Mouse (Mus musculus) gastrocnemius, postnatal 14 days (tissue): ENCODE results near the gene Phc2. TPM values are rescaled to one million over a fixed set of nuclear protein-coding genes. Genes with fewer than 3 reads are reported as not detected.
A peak's percentile ranks its signal among the peaks of the same experiment; 100 is the strongest.

Experiments
- DNase-seq: peaks from one replicate; pipeline ENCODE4 v3.0.0; 2021; ENCODE audit warnings: mixed read lengths
- intact Hi-C: fragments of 180-260 bp; cut with DNase I; formaldehyde crosslinking; loops from one replicate; pipeline ENCODE4 v1.15.1; 2025; ENCODE audit warnings: low total_unique reads
- total RNA-seq, 2 experiments: library from RNA; stranded (reverse); gene quantifications; 2 replicates each; pipeline ENCODE4 v1.2.3; 2021

The Phc2 gene
- total RNA-seq, 2 experiments from 2014 or later, result 27.1 to 27.9 TPM

GRCm38 (mm10) chr4:128682281-128682680 is 27.8 kb downstream of the Phc2 start:
- intact Hi-C loops, result no loop called here
- no peak for DNase-seq

- intact Hi-C loops, result no loop called here
- DNase-seq, result no peak
Observed at GRCm38 (mm10) chr4:128683706-128684105, 29.2 kb downstream of the Phc2 start.

- DNase-seq, result no peak
- intact Hi-C loops, result no loop called here
Observed at GRCm38 (mm10) chr4:128684108-128684507, 29.6 kb downstream of the Phc2 start.

- DNase-seq, result no peak
- intact Hi-C loops, result no loop called here
Observed at GRCm38 (mm10) chr4:128688513-128688913, 34.0 kb downstream of the Phc2 start.

- no peak for DNase-seq
- intact Hi-C loops, result no loop called here
Observed at GRCm38 (mm10) chr4:128688976-128689375, 34.5 kb downstream of the Phc2 start.

- intact Hi-C loops, result no loop called here
- no peak for DNase-seq
Observed at GRCm38 (mm10) chr4:128689739-128690304, 35.3 kb downstream of the Phc2 start.

- intact Hi-C loops, result no loop called here
- DNase-seq, result no peak
Observed at GRCm38 (mm10) chr4:128691195-128691594, 36.7 kb downstream of the Phc2 start.

- intact Hi-C loops, result no loop called here
- DNase-seq, result no peak
Observed at GRCm38 (mm10) chr4:128692149-128692925, 37.8 kb downstream of the Phc2 start.

- peak; percentile 38 for DNase-seq
- intact Hi-C loops, result no loop called here
Observed at GRCm38 (mm10) chr4:128693207-128693606, 38.7 kb downstream of the Phc2 start.

GRCm38 (mm10) chr4:128694315-128694714 is 39.8 kb downstream of the Phc2 start:
- intact Hi-C loops, result no loop called here

GRCm38 (mm10) chr4:128695149-128695548 is 40.6 kb downstream of the Phc2 start:
- no peak for DNase-seq
- intact Hi-C loops, result no loop called here

More at GRCm38 (mm10) chr4:128694315-128694714, 39.8 kb downstream of the Phc2 start:
- DNase-seq, result no peak

GRCm38 (mm10) chr4:128698011-128698861 is 43.7 kb downstream of the Phc2 start:
- peak; percentile 79 for DNase-seq
- intact Hi-C loops, result no loop called here

GRCm38 (mm10) chr4:128699916-128700315 is 45.4 kb downstream of the Phc2 start:
- intact Hi-C loops, result no loop called here
- no peak for DNase-seq

GRCm38 (mm10) chr4:128700543-128700942 is 46.0 kb downstream of the Phc2 start:
- intact Hi-C loops, result no loop called here
- DNase-seq, result no peak

GRCm38 (mm10) chr4:128705138-128705720 is 50.7 kb downstream of the Phc2 start:
- intact Hi-C loops, result no loop called here
- DNase-seq, result no peak

GRCm38 (mm10) chr4:128706626-128707025 is 52.1 kb downstream of the Phc2 start:
- intact Hi-C loops, result no loop called here
- DNase-seq, result peak; percentile 34

GRCm38 (mm10) chr4:128707384-128707783 is 52.9 kb downstream of the Phc2 start:
- intact Hi-C loops, result no loop called here
- DNase-seq, result no peak

- DNase-seq, result no peak
- intact Hi-C loops, result no loop called here
Observed at GRCm38 (mm10) chr4:128709061-128709780, 54.7 kb downstream of the Phc2 start.

- intact Hi-C loops, result loop anchor here (5.0 kb wide), 1 partner anchor 148 kb away; no protein-coding TSS in a partner anchor
- DNase-seq, result no peak
Observed at GRCm38 (mm10) chr4:128709781-128710166, 55.3 kb downstream of the Phc2 start.
